Mouse (Mus musculus): Measurements from ENCODE around the gene Usp37. TPM values are rescaled to one million over a fixed set of nuclear protein-coding genes. Genes with fewer than 3 reads are reported as not detected.

Gene Usp37
- total and polyA plus RNA-seq, 2 experiments: 1.4 to 5.3 TPM

- 47% methylated on average over 15 of the region's 15 CpGs for WGBS
- Histone ChIP-seq H3K79me2 (ENCODE audit: control insufficient read depth, insufficient read depth, low read length) (peaks cover 3% of the 10 kb centered on the region; the same call in 1 of the 2 replicates), H3K27me3 (ENCODE audit: control insufficient read depth, insufficient read depth, low read length) (no peaks in the 10 kb centered on the region), H3K9ac (ENCODE audit: low read depth, low read length) (peak overlapping the region; percentile 75), H3K36me3 (ENCODE audit: control insufficient read depth, insufficient read depth, low read length) (no peaks in the 10 kb centered on the region), H3K4me3 (ENCODE audit: insufficient read depth, low read depth, low read length) (peak overlapping the region; percentile 63), H3K27ac (replicated peaks; ENCODE audit: insufficient read depth, low read depth, low read length) (peak overlapping the region; percentile 99), H3K4me1 (ENCODE audit: control insufficient read depth, insufficient read depth, low read length) (peaks cover 10% of the 10 kb centered on the region)
- TF ChIP-seq POLR2A (IDR thresholded peaks at IDR 0.05; ENCODE audit: extremely low read depth, insufficient read depth, low read length): no peak
- no peak for DNase-seq (ENCODE audit: extremely low read depth, low read depth, low spot score)
Measured at GRCm38 (mm10) chr1:74387386-74387988, 156.6 kb downstream of the Usp37 start.

GRCm38 (mm10) chr1:74386714-74387385 lies 157.2 kb downstream of the Usp37 start:
- under 1% methylated on average over 26 of the region's 26 CpGs for WGBS
- H3K27me3 ChIP-seq (ENCODE audit: control insufficient read depth, insufficient read depth, low read length): no peaks in the 10 kb centered on the region
- H3K9ac ChIP-seq (ENCODE audit: low read depth, low read length): peak overlapping the region; percentile 75
- DNase-seq (ENCODE audit: extremely low read depth, low read depth, low spot score): peak; percentile 95
- TF ChIP-seq CTCF (IDR thresholded peaks at IDR 0.05; ENCODE audit: low read depth, low read length) (peak; percentile 68), POLR2A (IDR thresholded peaks at IDR 0.05; ENCODE audit: extremely low read depth, insufficient read depth, low read length) (0 out of 2 replicates have a peak, but pooled peaks have one; percentile 60)
- H3K4me1 ChIP-seq (ENCODE audit: control insufficient read depth, insufficient read depth, low read length): peaks cover 10% of the 10 kb centered on the region
- H3K4me3 ChIP-seq (ENCODE audit: insufficient read depth, low read depth, low read length): peak overlapping the region; percentile 63
- peak overlapping the region; percentile 99 for H3K27ac ChIP-seq (replicated peaks; ENCODE audit: insufficient read depth, low read depth, low read length)
- no peaks in the 10 kb centered on the region for H3K36me3 ChIP-seq (ENCODE audit: control insufficient read depth, insufficient read depth, low read length)
- H3K79me2 ChIP-seq (ENCODE audit: control insufficient read depth, insufficient read depth, low read length): no peaks in the 10 kb centered on the region

DNA sequence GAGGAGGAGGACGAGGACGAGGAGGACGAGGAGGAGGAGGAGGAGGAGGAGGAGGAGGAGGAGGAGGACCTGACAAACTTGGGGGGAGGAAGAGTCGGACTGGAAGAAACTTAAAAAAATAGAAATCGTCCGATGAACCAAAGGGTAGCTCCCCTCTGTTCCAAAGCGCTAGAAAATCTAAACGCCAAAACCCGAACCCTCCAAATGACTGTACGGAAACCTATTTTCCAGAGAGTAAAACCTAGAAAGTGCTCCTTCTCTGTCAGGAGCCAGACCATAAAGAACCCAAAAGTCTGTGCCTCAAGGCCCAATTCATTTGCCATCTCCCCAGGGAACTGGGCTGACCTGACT lies 157.7 kb downstream of the Usp37 start:
- Histone ChIP-seq H3K79me2 (ENCODE audit: control insufficient read depth, insufficient read depth, low read length) (no peaks in the 10 kb centered on the region), H3K36me3 (ENCODE audit: control insufficient read depth, insufficient read depth, low read length) (no peaks in the 10 kb centered on the region), H3K9ac (ENCODE audit: low read depth, low read length) (peak overlapping the region; percentile 75), H3K27me3 (ENCODE audit: control insufficient read depth, insufficient read depth, low read length) (no peaks in the 10 kb centered on the region), H3K4me1 (ENCODE audit: control insufficient read depth, insufficient read depth, low read length) (peaks cover 10% of the 10 kb centered on the region), H3K4me3 (ENCODE audit: insufficient read depth, low read depth, low read length) (peak overlapping the region; percentile 63), H3K27ac (replicated peaks; ENCODE audit: insufficient read depth, low read depth, low read length) (peak overlapping the region; percentile 99)
- TF ChIP-seq CTCF (IDR thresholded peaks at IDR 0.05; ENCODE audit: low read depth, low read length): no peak
- TF ChIP-seq POLR2A (IDR thresholded peaks at IDR 0.05; ENCODE audit: extremely low read depth, insufficient read depth, low read length): no peak
- DNase-seq (ENCODE audit: extremely low read depth, low read depth, low spot score): no peak
- 59% methylated on average over 7 of the region's 10 CpGs for WGBS

DNA sequence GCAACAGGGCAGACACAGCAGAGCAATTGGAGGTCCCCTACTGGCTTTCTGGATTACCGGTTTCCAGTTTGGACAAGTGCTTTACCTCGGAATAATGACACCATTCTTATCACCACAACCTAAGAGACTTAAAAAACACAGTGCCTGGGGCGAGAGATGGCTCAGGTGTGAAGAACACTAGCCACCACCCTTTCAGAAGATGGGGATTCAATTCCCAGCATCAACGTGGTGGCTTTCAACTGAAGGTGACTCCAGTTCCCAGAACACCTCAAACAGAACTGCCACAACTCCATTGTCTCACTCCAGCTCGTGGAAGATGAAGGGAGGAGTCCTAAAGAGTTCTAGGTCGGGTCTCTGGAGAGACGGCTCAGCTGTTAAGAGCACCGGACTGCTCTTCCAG lies 158.6 kb downstream of the Usp37 start:
- Histone ChIP-seq H3K27me3 (ENCODE audit: control insufficient read depth, insufficient read depth, low read length) (no peaks in the 10 kb centered on the region), H3K27ac (replicated peaks; ENCODE audit: insufficient read depth, low read depth, low read length) (no peak overlapping the region), H3K79me2 (ENCODE audit: control insufficient read depth, insufficient read depth, low read length) (no peaks in the 10 kb centered on the region), H3K4me3 (ENCODE audit: insufficient read depth, low read depth, low read length) (no peak overlapping the region), H3K4me1 (ENCODE audit: control insufficient read depth, insufficient read depth, low read length) (peaks cover 10% of the 10 kb centered on the region), H3K9ac (ENCODE audit: low read depth, low read length) (no peak overlapping the region), H3K36me3 (ENCODE audit: control insufficient read depth, insufficient read depth, low read length) (no peaks in the 10 kb centered on the region)
- DNase-seq (ENCODE audit: extremely low read depth, low read depth, low spot score): no peak
- WGBS: 92% methylated on average over 8 of the region's 8 CpGs
- TF ChIP-seq POLR2A (IDR thresholded peaks at IDR 0.05; ENCODE audit: extremely low read depth, insufficient read depth, low read length) (no peak), CTCF (IDR thresholded peaks at IDR 0.05; ENCODE audit: low read depth, low read length) (no peak)

Other genes with a start within 250 kb of the Usp37 start
- 26.1 and 31.5 TPM in 2 replicates for gene Tmbim1, start 238.7 kb downstream of the Usp37 start, total RNA-seq (2014; rRNA removed)
- gene Tmbim1, start 238.7 kb downstream of the Usp37 start, polyA plus RNA-seq (2012; rRNA removed): 89.8 and 101 TPM in 2 replicates
- gene Catip, start 182.2 kb downstream of the Usp37 start, total RNA-seq (2014; rRNA removed): 0.09 TPM in 1 of 2 replicates, not detected in the other
- gene Catip, start 182.2 kb downstream of the Usp37 start, polyA plus RNA-seq (2012; rRNA removed): 0.09 TPM in 1 of 2 replicates, not detected in the other
- 17.5 and 23.4 TPM in 2 replicates for gene Slc11a1, start 169.1 kb downstream of the Usp37 start, total RNA-seq (2014; rRNA removed)
- gene Slc11a1, start 169.1 kb downstream of the Usp37 start, polyA plus RNA-seq (2012; rRNA removed): 10.8 and 21.4 TPM in 2 replicates
- gene Ctdsp1, start 152.8 kb downstream of the Usp37 start, total RNA-seq (2014; rRNA removed): 27.1 and 41.9 TPM in 2 replicates
- gene Ctdsp1, start 152.8 kb downstream of the Usp37 start, polyA plus RNA-seq (2012; rRNA removed): 167 and 185 TPM in 2 replicates
- gene Vil1, start 134.9 kb downstream of the Usp37 start, total RNA-seq (2014; rRNA removed): 0.13 and 0.18 TPM in 2 replicates
- gene Vil1, start 134.9 kb downstream of the Usp37 start, polyA plus RNA-seq (2012; rRNA removed): 0.22 and 0.26 TPM in 2 replicates
- 8.5 and 10.5 TPM in 2 replicates for gene Cnot9, start 38.2 kb downstream of the Usp37 start, total RNA-seq (2014; rRNA removed)
- gene Cnot9, start 38.2 kb downstream of the Usp37 start, polyA plus RNA-seq (2012; rRNA removed): 9.6 and 10.7 TPM in 2 replicates
- gene Plcd4, start 1.4 kb downstream of the Usp37 start, total RNA-seq (2014; rRNA removed): not detected in 2 replicates
- gene Plcd4, start 1.4 kb downstream of the Usp37 start, polyA plus RNA-seq (2012; rRNA removed): not detected in 2 replicates
- gene Zfp142, start 44.0 kb upstream of the Usp37 start, total RNA-seq (2014; rRNA removed): 2.0 and 2.6 TPM in 2 replicates
- 2.9 and 4.7 TPM in 2 replicates for gene Zfp142, start 44.0 kb upstream of the Usp37 start, polyA plus RNA-seq (2012; rRNA removed)
- gene Bcs1l, start 44.0 kb upstream of the Usp37 start, total RNA-seq (2014; rRNA removed): 11.6 and 12.4 TPM in 2 replicates
- 17.8 and 18.3 TPM in 2 replicates for gene Bcs1l, start 44.0 kb upstream of the Usp37 start, polyA plus RNA-seq (2012; rRNA removed)
- gene Rnf25, start 57.1 kb upstream of the Usp37 start, total RNA-seq (2014; rRNA removed): 11.9 and 13.5 TPM in 2 replicates
- gene Rnf25, start 57.1 kb upstream of the Usp37 start, polyA plus RNA-seq (2012; rRNA removed): 28.0 and 34.8 TPM in 2 replicates
- gene Stk36, start 57.2 kb upstream of the Usp37 start, total RNA-seq (2014; rRNA removed): 0.27 and 0.37 TPM in 2 replicates
- gene Stk36, start 57.2 kb upstream of the Usp37 start, polyA plus RNA-seq (2012; rRNA removed): 0.84 and 1.00 TPM in 2 replicates
- 8.6 and 11.1 TPM in 2 replicates for gene Ttll4, start 117.5 kb upstream of the Usp37 start, total RNA-seq (2014; rRNA removed)
- 4.5 and 9.1 TPM in 2 replicates for gene Ttll4, start 117.5 kb upstream of the Usp37 start, polyA plus RNA-seq (2012; rRNA removed)
- gene Cyp27a1, start 169.3 kb upstream of the Usp37 start, total RNA-seq (2014; rRNA removed): 501 and 607 TPM in 2 replicates
- 223 and 259 TPM in 2 replicates for gene Cyp27a1, start 169.3 kb upstream of the Usp37 start, polyA plus RNA-seq (2012; rRNA removed)
- gene Prkag3, start 204.9 kb upstream of the Usp37 start, total RNA-seq (2014; rRNA removed): 0.07 and 0.28 TPM in 2 replicates
- gene Prkag3, start 204.9 kb upstream of the Usp37 start, polyA plus RNA-seq (2012; rRNA removed): 0.02 TPM in 1 of 2 replicates, not detected in the other
- gene Wnt6, start 227.6 kb upstream of the Usp37 start, total RNA-seq (2014; rRNA removed): not detected in 2 replicates
- gene Wnt6, start 227.6 kb upstream of the Usp37 start, polyA plus RNA-seq (2012; rRNA removed): 0.05 and 0.28 TPM in 2 replicates
- 1.0 TPM in 1 of 2 replicates, not detected in the other for gene Wnt10a, start 247.2 kb upstream of the Usp37 start, total RNA-seq (2014; rRNA removed)
- not detected in 2 replicates for gene Wnt10a, start 247.2 kb upstream of the Usp37 start, polyA plus RNA-seq (2012; rRNA removed)

Data from liver, adult 2 months (tissue).